Mouse (Mus musculus): ENCODE data around the gene Tlr8.

Gene Tlr8

DNA sequence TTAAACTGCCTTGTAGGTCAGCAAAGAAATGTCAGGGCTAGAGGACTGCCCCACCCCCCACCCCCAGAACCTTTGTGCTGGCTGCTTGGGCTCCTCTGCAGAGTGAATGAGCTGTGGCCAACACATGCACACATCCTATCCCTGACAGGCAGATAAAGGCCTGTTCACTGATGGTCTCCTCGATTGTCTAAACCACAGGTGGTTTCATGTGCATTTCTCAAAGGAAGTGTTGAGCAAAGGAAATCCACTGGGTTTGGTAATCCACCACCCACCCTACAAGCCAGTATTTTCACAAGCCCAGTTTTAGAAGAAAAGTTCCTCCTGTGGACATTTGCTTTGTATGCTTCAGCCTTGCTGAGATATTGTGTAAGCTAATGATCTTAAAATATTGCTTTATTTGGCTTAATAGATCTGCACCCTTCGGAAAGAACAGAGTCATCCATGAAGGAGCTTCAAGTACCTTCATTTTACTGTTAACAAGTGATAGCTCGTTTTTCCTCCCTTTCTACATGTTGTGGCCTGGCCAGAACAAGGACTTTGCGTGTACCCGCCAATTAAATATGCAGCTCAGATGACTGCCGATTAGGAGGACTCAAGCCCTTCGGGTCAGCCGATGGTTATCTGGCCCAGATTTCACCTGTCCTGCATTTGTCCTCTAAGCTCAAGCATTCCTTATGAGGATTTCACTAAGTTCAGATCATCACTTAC is 58.2 kb downstream of the Tlr8 start:
- DNase-seq (ENCODE audit: low spot score): no peak

DNA sequence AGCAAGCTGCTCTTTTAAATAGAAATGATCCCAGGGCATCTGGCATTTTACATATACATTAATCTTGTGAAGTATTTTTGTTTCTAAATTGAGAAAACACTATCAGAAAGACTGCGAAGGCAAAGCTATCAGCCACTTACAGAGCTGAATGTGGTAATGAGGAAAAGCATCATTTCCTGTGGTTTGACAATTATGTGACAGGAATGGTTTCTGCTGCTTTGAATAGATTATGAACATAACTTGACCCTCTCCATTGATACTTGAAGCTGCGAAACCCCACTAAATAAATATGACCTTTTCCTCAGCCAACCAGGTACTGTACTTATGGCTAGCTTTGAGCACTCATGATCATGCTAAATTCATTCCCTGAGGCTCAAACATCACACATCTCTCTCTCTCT is 62.8 kb downstream of the Tlr8 start:
- DNase-seq (ENCODE audit: low spot score): no peak

DNA sequence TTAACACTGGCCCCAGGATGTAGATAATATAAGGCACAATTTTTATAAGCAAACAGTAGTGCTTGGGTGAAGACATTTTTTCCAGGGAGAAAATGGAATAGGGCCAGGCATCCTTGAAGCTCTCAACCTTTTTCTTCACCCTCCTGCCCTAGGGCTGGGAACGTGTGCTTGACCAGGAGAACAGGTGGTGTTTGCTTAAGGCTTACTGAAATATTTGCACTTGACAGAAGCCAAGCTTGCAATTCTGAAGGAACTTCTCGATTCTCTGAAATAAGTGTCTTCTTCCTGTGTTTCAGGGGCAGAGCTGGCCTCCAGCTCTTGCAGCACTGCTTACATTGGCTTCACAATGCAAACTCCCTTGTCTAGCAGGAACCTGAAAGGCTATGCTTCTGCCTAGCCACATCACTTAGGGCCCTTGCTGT is 68.9 kb downstream of the Tlr8 start:
- no peak for DNase-seq (ENCODE audit: low spot score)

Measured in ovary, adult 18-20 months (tissue).